20 mouse cellular contexts compared by ENCODE assay signal in the genomic region with DNA sequence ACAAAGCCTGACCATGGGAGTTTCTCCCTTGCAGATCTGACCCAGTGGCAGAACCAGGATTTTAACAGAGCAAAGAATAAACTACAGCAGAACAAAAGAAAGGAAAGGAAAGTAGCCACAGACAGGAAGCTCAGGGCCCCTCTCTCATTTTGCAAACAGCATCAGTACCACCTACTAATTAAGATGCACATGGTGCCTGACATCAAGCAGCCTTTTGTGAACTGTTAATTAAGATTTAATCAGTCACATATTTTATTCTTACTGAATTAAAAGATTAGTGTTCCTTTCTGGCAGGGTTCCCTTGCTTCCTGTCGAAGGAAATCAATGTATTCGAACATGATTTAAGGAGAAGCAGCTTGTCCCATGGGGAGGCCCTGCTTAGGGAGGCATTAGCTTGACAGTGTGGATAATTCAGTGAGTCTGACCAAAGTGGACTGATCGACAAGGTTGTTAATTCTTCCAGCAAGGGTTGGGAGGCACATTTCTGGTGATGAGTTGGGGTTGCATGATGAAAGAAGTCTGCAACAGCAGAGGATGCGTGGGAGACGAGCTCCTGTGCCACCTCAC.
DNase-seq lines count a peak whose midpoint lies in the region; ATAC-seq lines count a peak whose summit lies in the region.
"Had no signal": no experiment of that assay in that cellular context is flagged by ENCODE, and none has a peak within 500 bp of the region (broad histone marks: within the 10 kb centered on the region; RNA-seq: fewer than 3 reads in every experiment).

No protein-coding gene starts in this region.

- H3K9ac ChIP-seq in heart, embryonic 11.5 days (ENCODE audit: low read depth, low read length), result no peak overlapping the region
- H3K9ac ChIP-seq: embryonic facial prominence, embryonic 15.5 days; forebrain, embryonic 15.5 days; hindbrain, embryonic 12.5 days had no signal

- WGBS in heart, embryonic 11.5 days (ENCODE audit: insufficient replicate concordance), result 69% methylated on average over 5 of the region's 5 CpGs

- H3K4me2 ChIP-seq in heart, embryonic 11.5 days, result no peak overlapping the region
- H3K4me2 ChIP-seq: embryonic facial prominence, embryonic 15.5 days; forebrain, embryonic 15.5 days; hindbrain, embryonic 12.5 days had no signal

- ATAC-seq in heart, embryonic 11.5 days (replicated peaks; ENCODE audit: insufficient number of reproducible peaks, low FRiP score, low TSS enrichment), result no peak
- peak; percentile 30 for ATAC-seq in CD4-positive, CD25-positive, alpha-beta regulatory T cell, adult 4 months
- peak; percentile 48 for ATAC-seq in activated CD4-positive, CD25-positive, alpha-beta regulatory T cell, adult 4 months
- ATAC-seq in granulocyte monocyte progenitor cell, adult 5-6 weeks (replicated peaks; ENCODE audit: poor library complexity, severe bottlenecking), result no peak
- ATAC-seq: forebrain, embryonic 15.5 days; intestine, embryonic 16.5 days had no signal

- no peak overlapping the region for H3K4me3 ChIP-seq in heart, embryonic 11.5 days (ENCODE audit: low read depth, low read length)
- H3K4me3 ChIP-seq: embryonic facial prominence, embryonic 15.5 days; erythroblast, embryonic 14.5 days; forebrain, embryonic 10.5 days; forebrain, embryonic 15.5 days; hindbrain, embryonic 12.5 days had no signal

- no peaks in the 10 kb centered on the region for H3K27me3 ChIP-seq in heart, embryonic 11.5 days (ENCODE audit: control insufficient read depth, insufficient read depth, low read length)
- H3K27me3 ChIP-seq: embryonic facial prominence, embryonic 15.5 days; forebrain, embryonic 15.5 days had no signal

- peak; percentile 29 for DNase-seq in heart, adult 11 months
- peak; percentile 22 for DNase-seq in retina, embryonic 14.5 days (ENCODE audit: low spot score)
- no peak for DNase-seq in cerebellum, postnatal 25 days
- DNase-seq: adrenal gland, postnatal 10 days; cerebellum, adult 2 months; cerebellum, postnatal 10 days; embryo, embryonic 11 days; gastrocnemius, postnatal 14 days; heart, postnatal 10 days; heart, postnatal 4 days had no signal

- no peaks in the 10 kb centered on the region for H3K9me3 ChIP-seq in heart, embryonic 11.5 days (replicated peaks; ENCODE audit: control insufficient read depth, low read length)
- H3K9me3 ChIP-seq: embryonic facial prominence, embryonic 15.5 days; forebrain, embryonic 10.5 days; forebrain, embryonic 15.5 days; hindbrain, embryonic 12.5 days had no signal

- no peaks in the 10 kb centered on the region for H3K36me3 ChIP-seq in heart, embryonic 11.5 days (ENCODE audit: control insufficient read depth, insufficient read depth, low read length)
- H3K36me3 ChIP-seq: embryonic facial prominence, embryonic 15.5 days; forebrain, embryonic 10.5 days; forebrain, embryonic 15.5 days; hindbrain, embryonic 12.5 days had no signal

- H3K4me1 ChIP-seq in heart, embryonic 11.5 days (ENCODE audit: control insufficient read depth, insufficient read depth, low read length), result no peaks in the 10 kb centered on the region
- H3K4me1 ChIP-seq: embryonic facial prominence, embryonic 15.5 days; hindbrain, embryonic 12.5 days had no signal

- no peak overlapping the region for H3K27ac ChIP-seq in heart, embryonic 11.5 days (ENCODE audit: low read depth, low read length)
- H3K27ac ChIP-seq: embryonic facial prominence, embryonic 15.5 days; forebrain, embryonic 10.5 days; forebrain, embryonic 15.5 days; hindbrain, embryonic 12.5 days had no signal

Comparison
In these comparisons a context has a peak if more than half of its experiments do, and no peak if none do; other contexts are left out.
1. DNase-seq: peak in heart, adult 11 months (single experiment) and retina, embryonic 14.5 days (single experiment); none in cerebellum, postnatal 25 days (0 of 2).
2. ATAC-seq: peak in CD4-positive, CD25-positive, alpha-beta regulatory T cell, adult 4 months (single experiment) and activated CD4-positive, CD25-positive, alpha-beta regulatory T cell, adult 4 months (single experiment); none in heart, embryonic 11.5 days (single experiment) and granulocyte monocyte progenitor cell, adult 5-6 weeks (single experiment).